Mouse (Mus musculus): ENCODE data around the gene Clic6. TPM values are rescaled to one million over a fixed set of nuclear protein-coding genes. Genes with fewer than 3 reads are reported as not detected.

The Clic6 gene
- polyA plus RNA-seq, 1 experiment: 2.1 TPM

GRCm38 (mm10) chr16:92445377-92445776 lies 40.2 kb upstream of the Clic6 start:
- Histone ChIP-seq H3K27me3 (ENCODE audit: control insufficient read depth, insufficient read depth, low read length) (no peaks in the 10 kb centered on the region), H3K36me3 (ENCODE audit: control insufficient read depth, insufficient read depth, low read length) (no peaks in the 10 kb centered on the region), H3K27ac (ENCODE audit: insufficient read depth, low read depth, low read length) (no peak overlapping the region), H3K4me1 (ENCODE audit: control insufficient read depth, insufficient read depth, insufficient read length, low read length) (peaks cover 17% of the 10 kb centered on the region), H3K4me3 (ENCODE audit: low read depth, low read length) (no peak overlapping the region)
- TF ChIP-seq POLR2A (IDR thresholded peaks at IDR 0.05; ENCODE audit: low read depth, low read length) (no peak), CTCF (IDR thresholded peaks at IDR 0.05; ENCODE audit: extremely low read depth, insufficient read length, insufficient replicate concordance, low read depth, low read length) (peak; percentile 62; the same call in 1 of the 2 replicates)
- 81% methylated on average over 10 of the region's 10 CpGs for WGBS

- Histone ChIP-seq H3K36me3 (ENCODE audit: control insufficient read depth, insufficient read depth, low read length) (no peaks in the 10 kb centered on the region), H3K27ac (ENCODE audit: insufficient read depth, low read depth, low read length) (no peak overlapping the region), H3K4me3 (ENCODE audit: low read depth, low read length) (no peak overlapping the region), H3K4me1 (ENCODE audit: control insufficient read depth, insufficient read depth, insufficient read length, low read length) (peaks cover 2% of the 10 kb centered on the region; the same call in 1 of the 2 replicates), H3K27me3 (ENCODE audit: control insufficient read depth, insufficient read depth, low read length) (no peaks in the 10 kb centered on the region)
- no peak for TF ChIP-seq CTCF (IDR thresholded peaks at IDR 0.05; ENCODE audit: extremely low read depth, insufficient read length, insufficient replicate concordance, low read depth, low read length)
- TF ChIP-seq POLR2A (IDR thresholded peaks at IDR 0.05; ENCODE audit: low read depth, low read length): no peak
- WGBS: 97% methylated on average over 14 of the region's 14 CpGs
Measured at GRCm38 (mm10) chr16:92449080-92449479, 36.5 kb upstream of the Clic6 start.

- Histone ChIP-seq H3K27ac (ENCODE audit: insufficient read depth, low read depth, low read length) (no peak overlapping the region), H3K27me3 (ENCODE audit: control insufficient read depth, insufficient read depth, low read length) (no peaks in the 10 kb centered on the region), H3K4me1 (ENCODE audit: control insufficient read depth, insufficient read depth, insufficient read length, low read length) (no peaks in the 10 kb centered on the region; the same call in 1 of the 2 replicates), H3K36me3 (ENCODE audit: control insufficient read depth, insufficient read depth, low read length) (0 out of 2 replicates have a peak, but pooled peaks cover 2% of the 10 kb centered on the region), H3K4me3 (ENCODE audit: low read depth, low read length) (no peak overlapping the region)
- TF ChIP-seq POLR2A (IDR thresholded peaks at IDR 0.05; ENCODE audit: low read depth, low read length): no peak
- TF ChIP-seq CTCF (IDR thresholded peaks at IDR 0.05; ENCODE audit: extremely low read depth, insufficient read length, insufficient replicate concordance, low read depth, low read length): no peak
- WGBS: 93% methylated on average over 8 of the region's 8 CpGs
Measured at GRCm38 (mm10) chr16:92450331-92450730, 35.2 kb upstream of the Clic6 start.

GRCm38 (mm10) chr16:92451516-92452072 lies 33.9 kb upstream of the Clic6 start:
- WGBS: 89% methylated on average over 17 of the region's 17 CpGs
- Histone ChIP-seq H3K27me3 (ENCODE audit: control insufficient read depth, insufficient read depth, low read length) (no peaks in the 10 kb centered on the region), H3K4me1 (ENCODE audit: control insufficient read depth, insufficient read depth, insufficient read length, low read length) (no peaks in the 10 kb centered on the region; the same call in 1 of the 2 replicates), H3K4me3 (ENCODE audit: low read depth, low read length) (no peak overlapping the region), H3K27ac (ENCODE audit: insufficient read depth, low read depth, low read length) (no peak overlapping the region), H3K36me3 (ENCODE audit: control insufficient read depth, insufficient read depth, low read length) (0 out of 2 replicates have a peak, but pooled peaks cover 2% of the 10 kb centered on the region)
- no peak for TF ChIP-seq POLR2A (IDR thresholded peaks at IDR 0.05; ENCODE audit: low read depth, low read length)
- no peak for TF ChIP-seq CTCF (IDR thresholded peaks at IDR 0.05; ENCODE audit: extremely low read depth, insufficient read length, insufficient replicate concordance, low read depth, low read length)

GRCm38 (mm10) chr16:92452609-92453008 lies 32.9 kb upstream of the Clic6 start:
- TF ChIP-seq CTCF (IDR thresholded peaks at IDR 0.05; ENCODE audit: extremely low read depth, insufficient read length, insufficient replicate concordance, low read depth, low read length): no peak
- no peak overlapping the region for H3K27ac ChIP-seq (ENCODE audit: insufficient read depth, low read depth, low read length)
- 78% methylated on average over 8 of the region's 8 CpGs for WGBS
- H3K4me1 ChIP-seq (ENCODE audit: control insufficient read depth, insufficient read depth, insufficient read length, low read length): no peaks in the 10 kb centered on the region; the same call in 1 of the 2 replicates
- H3K36me3 ChIP-seq (ENCODE audit: control insufficient read depth, insufficient read depth, low read length): 0 out of 2 replicates have a peak, but pooled peaks cover 2% of the 10 kb centered on the region
- H3K27me3 ChIP-seq (ENCODE audit: control insufficient read depth, insufficient read depth, low read length): no peaks in the 10 kb centered on the region
- H3K4me3 ChIP-seq (ENCODE audit: low read depth, low read length): no peak overlapping the region

- H3K27ac ChIP-seq (ENCODE audit: insufficient read depth, low read depth, low read length): no peak overlapping the region
- H3K4me1 ChIP-seq (ENCODE audit: control insufficient read depth, insufficient read depth, insufficient read length, low read length): no peaks in the 10 kb centered on the region; the same call in 1 of the 2 replicates
- 92% methylated on average over 7 of the region's 7 CpGs for WGBS
- no peaks in the 10 kb centered on the region for H3K27me3 ChIP-seq (ENCODE audit: control insufficient read depth, insufficient read depth, low read length)
- TF ChIP-seq CTCF (IDR thresholded peaks at IDR 0.05; ENCODE audit: extremely low read depth, insufficient read length, insufficient replicate concordance, low read depth, low read length) (no peak), POLR2A (IDR thresholded peaks at IDR 0.05; ENCODE audit: low read depth, low read length) (no peak)
- no peak overlapping the region for H3K4me3 ChIP-seq (ENCODE audit: low read depth, low read length)
- 0 out of 2 replicates have a peak, but pooled peaks cover 2% of the 10 kb centered on the region for H3K36me3 ChIP-seq (ENCODE audit: control insufficient read depth, insufficient read depth, low read length)
Measured at GRCm38 (mm10) chr16:92454002-92454401, 31.5 kb upstream of the Clic6 start.

GRCm38 (mm10) chr16:92454495-92454894 lies 31.0 kb upstream of the Clic6 start:
- 86% methylated on average over 18 of the region's 18 CpGs for WGBS
- H3K27me3 ChIP-seq (ENCODE audit: control insufficient read depth, insufficient read depth, low read length): no peaks in the 10 kb centered on the region
- no peak overlapping the region for H3K27ac ChIP-seq (ENCODE audit: insufficient read depth, low read depth, low read length)
- no peak overlapping the region for H3K4me3 ChIP-seq (ENCODE audit: low read depth, low read length)
- H3K4me1 ChIP-seq (ENCODE audit: control insufficient read depth, insufficient read depth, insufficient read length, low read length): no peaks in the 10 kb centered on the region; the same call in 1 of the 2 replicates
- TF ChIP-seq CTCF (IDR thresholded peaks at IDR 0.05; ENCODE audit: extremely low read depth, insufficient read length, insufficient replicate concordance, low read depth, low read length): no peak
- no peak for TF ChIP-seq POLR2A (IDR thresholded peaks at IDR 0.05; ENCODE audit: low read depth, low read length)
- 0 out of 2 replicates have a peak, but pooled peaks cover 2% of the 10 kb centered on the region for H3K36me3 ChIP-seq (ENCODE audit: control insufficient read depth, insufficient read depth, low read length)
